Mouse (Mus musculus) thymus, adult 2 months (tissue): ENCODE measurements at regions not wholly inside any gene's neighbourhood (a gene's known extent, or its start where the extent isn't known, plus 50 kb on each side); places are given as distances from the start of the nearest gene placed in this dataset.

Experiments used
- DNase-seq: peaks from one replicate; pipeline ENCODE4 v3.0.0; 2021
- H3K27ac ChIP-seq: fragments of 200-500 bp; 2 replicates; pipeline ENCODE4 v1.5.1; 2012; ENCODE audit warnings: low read length, control low read depth; ENCODE audit not compliant: control insufficient read depth, insufficient read depth
- H3K27me3 ChIP-seq: fragments of 200-500 bp; 2 replicates; pipeline ENCODE4 v1.6.1; 2012; ENCODE audit warnings: mild to moderate bottlenecking, low read length, moderate library complexity, mixed read lengths; ENCODE audit not compliant: control insufficient read depth, insufficient read depth
- H3K36me3 ChIP-seq: fragments of 200-500 bp; 2 replicates; pipeline ENCODE4 v1.6.1; 2012; ENCODE audit warnings: mild to moderate bottlenecking, low read length, moderate library complexity; ENCODE audit not compliant: control insufficient read depth, insufficient read depth
- H3K4me1 ChIP-seq: fragments of 200-500 bp; replicated peaks from 2 replicates; pipeline ENCODE4 v1.6.1; 2012; ENCODE audit warnings: low read length; ENCODE audit not compliant: control insufficient read depth, insufficient read depth
- H3K4me3 ChIP-seq: fragments of 200-500 bp; 2 replicates; pipeline ENCODE4 v1.5.1; 2012; ENCODE audit warnings: mild to moderate bottlenecking, low read length, control low read depth, moderate library complexity; ENCODE audit not compliant: control insufficient read depth, insufficient read depth
- CTCF ChIP-seq: fragments of 200-500 bp; IDR thresholded peaks from 2 replicates; pipeline ENCODE4 v1.5.1; 2012; ENCODE audit warnings: mild to moderate bottlenecking, control low read depth, low read length, moderate library complexity, borderline replicate concordance; ENCODE audit not compliant: control insufficient read depth, poor library complexity, insufficient read depth; ENCODE audit errors: extremely low read depth
- POLR2A ChIP-seq: fragments of 200-500 bp; IDR thresholded peaks from 2 replicates; pipeline ENCODE4 v1.6.1; 2012; ENCODE audit warnings: mild to moderate bottlenecking, low read length, control low read depth, moderate library complexity; ENCODE audit not compliant: control insufficient read depth, poor library complexity, insufficient read depth; ENCODE audit errors: extremely low read depth
- WGBS: fragments of 180-500 bp; shearing (Covaris S2); methylation state at CpG from one replicate; pipeline ENCODE4 v1.1.7; 2018; 5-methylcytosine and 5-hydroxymethylcytosine counted together

DNA sequence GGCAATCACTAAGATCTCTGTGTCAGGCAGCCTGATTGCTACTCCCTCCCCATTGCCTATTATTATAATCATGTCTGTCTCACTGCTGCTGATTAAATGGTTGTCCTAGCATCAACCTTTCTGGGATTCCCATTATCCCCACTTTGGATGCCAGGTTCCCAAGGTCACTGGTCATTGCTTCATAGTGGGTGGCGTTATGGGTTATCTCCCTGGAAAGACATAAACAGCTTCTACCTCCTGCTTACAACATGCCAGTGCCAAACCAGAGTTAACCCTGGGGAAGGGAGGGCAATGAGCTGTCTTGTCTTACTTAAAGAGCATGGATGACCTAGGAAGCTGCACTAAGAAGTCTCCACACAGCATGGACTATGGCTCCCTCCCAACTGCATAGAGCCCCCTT is 136.9 kb downstream of the Uaca start:
- H3K36me3 ChIP-seq: no peaks in the 10 kb centered on the region
- 94% methylated on average over 1 of the region's 1 CpGs for WGBS
- no peak for DNase-seq
- no peak overlapping the region for H3K4me3 ChIP-seq
- no peak overlapping the region for H3K27ac ChIP-seq
- TF ChIP-seq CTCF: no peak
- TF ChIP-seq POLR2A: no peak
- no peaks in the 10 kb centered on the region for H3K4me1 ChIP-seq
- no peaks in the 10 kb centered on the region for H3K27me3 ChIP-seq

DNA sequence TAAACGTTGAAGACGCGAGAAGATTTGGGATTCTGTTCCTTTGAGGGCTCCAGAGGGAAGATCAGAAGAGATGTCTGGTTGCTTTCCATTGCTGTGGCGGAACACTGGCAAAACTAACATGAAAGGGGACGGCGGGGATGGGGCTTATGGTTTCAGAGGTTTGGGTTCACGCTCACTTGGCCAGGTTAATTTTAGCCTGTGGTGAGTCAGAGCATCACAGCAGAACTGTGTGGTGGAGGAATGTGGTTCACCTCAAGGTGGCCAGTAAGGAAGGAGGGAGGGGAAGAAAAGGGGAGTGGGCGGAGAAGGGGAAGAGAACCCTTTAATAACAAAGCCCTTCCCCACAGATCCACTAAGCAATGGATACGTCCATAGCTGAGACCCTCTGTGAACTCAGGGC is 142.6 kb downstream of the Uaca start:
- no peaks in the 10 kb centered on the region for H3K27me3 ChIP-seq
- TF ChIP-seq CTCF: no peak
- TF ChIP-seq POLR2A: no peak
- 0 out of 2 replicates have a peak, but pooled peaks cover 2% of the 10 kb centered on the region for H3K4me1 ChIP-seq

DNA sequence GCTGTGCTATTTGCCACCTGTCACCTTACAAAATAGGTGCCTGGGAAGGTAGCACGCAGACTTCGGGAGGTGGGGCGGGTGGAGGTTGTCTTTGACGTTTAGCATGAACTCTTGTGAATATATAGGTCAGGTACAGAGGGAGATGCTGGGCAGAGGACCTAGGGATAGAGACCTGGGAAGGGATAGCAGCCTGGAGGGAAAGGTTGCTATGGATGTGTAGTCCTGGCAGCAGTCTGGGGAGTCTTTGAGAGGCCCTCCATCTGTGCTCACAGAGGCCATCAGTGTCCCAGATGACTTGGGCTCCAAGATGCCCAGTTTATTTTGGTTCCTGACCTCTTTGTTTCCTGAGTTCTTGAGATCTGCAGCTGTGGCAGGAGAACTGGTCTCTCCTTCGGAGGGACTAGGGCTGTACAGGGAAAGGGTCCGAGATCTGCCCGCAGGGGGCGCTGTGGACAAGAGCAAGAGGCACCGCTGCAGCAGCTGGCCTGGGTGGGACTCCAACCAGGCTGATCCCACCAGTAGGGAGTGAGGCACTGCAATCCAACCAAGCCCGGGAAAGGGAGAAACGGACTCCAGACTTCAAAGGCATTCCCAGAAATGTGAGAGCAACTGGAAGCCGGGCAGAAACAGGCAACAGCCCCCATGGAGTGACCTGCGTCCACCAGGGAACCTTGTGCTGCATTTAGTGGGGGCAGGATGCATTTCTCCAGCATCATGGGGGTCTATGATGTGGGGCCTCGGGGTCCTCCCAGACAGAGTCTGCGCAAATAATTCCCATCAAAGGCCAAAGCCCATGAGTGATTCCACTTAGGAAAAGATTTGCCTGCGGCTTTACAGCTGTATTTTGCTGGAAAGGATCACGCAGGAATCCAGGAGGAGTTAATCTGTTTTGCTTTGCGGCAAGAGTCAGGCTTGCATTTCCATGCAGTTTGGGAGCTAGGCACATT is 145.8 kb downstream of the Uaca start:
- H3K4me3 ChIP-seq: no peak overlapping the region
- no peaks in the 10 kb centered on the region for H3K36me3 ChIP-seq
- whole genome bisulfite sequencing: 62% methylated on average over 18 of the region's 18 CpGs
- TF ChIP-seq CTCF (peak; percentile 88), POLR2A (no peak)
- H3K4me1 ChIP-seq: 0 out of 2 replicates have a peak, but pooled peaks cover 2% of the 10 kb centered on the region
- no peak overlapping the region for H3K27ac ChIP-seq
- DNase-seq: peak; percentile 83
- H3K27me3 ChIP-seq: no peaks in the 10 kb centered on the region

More for the DNA sequence above, 142.6 kb downstream of the Uaca start:
- no peak overlapping the region for H3K4me3 ChIP-seq
- no peaks in the 10 kb centered on the region for H3K36me3 ChIP-seq
- 28% methylated on average over 9 of the region's 9 CpGs for WGBS
- no peak for DNase-seq
- H3K27ac ChIP-seq: no peak overlapping the region

DNA sequence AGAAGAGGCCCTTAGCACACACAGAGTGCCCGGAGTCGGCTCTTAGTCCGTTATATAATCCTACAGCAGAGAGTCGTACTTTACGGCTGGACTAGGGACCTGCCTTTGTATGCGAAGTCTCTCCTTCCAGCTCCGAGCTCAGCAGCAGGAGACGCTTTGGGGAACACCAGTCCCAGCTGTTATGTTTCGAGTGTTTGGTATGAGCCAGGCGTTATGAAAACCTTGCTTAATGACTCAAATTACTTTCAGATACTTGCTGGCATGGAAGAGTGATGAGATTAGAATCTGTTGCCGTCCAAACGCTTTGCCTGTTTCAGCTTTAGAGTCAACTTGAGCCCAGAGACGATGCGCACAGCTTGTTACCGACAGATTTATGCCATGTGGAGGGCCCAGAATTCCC is 153.0 kb downstream of the Uaca start:
- no peaks in the 10 kb centered on the region for H3K27me3 ChIP-seq
- no peaks in the 10 kb centered on the region for H3K4me1 ChIP-seq
- H3K4me3 ChIP-seq: no peak overlapping the region
- H3K36me3 ChIP-seq: no peaks in the 10 kb centered on the region
- 94% methylated on average over 15 of the region's 15 CpGs for WGBS
- no peak overlapping the region for H3K27ac ChIP-seq
- no peak for TF ChIP-seq POLR2A
- TF ChIP-seq CTCF: no peak
- DNase-seq: no peak

DNA sequence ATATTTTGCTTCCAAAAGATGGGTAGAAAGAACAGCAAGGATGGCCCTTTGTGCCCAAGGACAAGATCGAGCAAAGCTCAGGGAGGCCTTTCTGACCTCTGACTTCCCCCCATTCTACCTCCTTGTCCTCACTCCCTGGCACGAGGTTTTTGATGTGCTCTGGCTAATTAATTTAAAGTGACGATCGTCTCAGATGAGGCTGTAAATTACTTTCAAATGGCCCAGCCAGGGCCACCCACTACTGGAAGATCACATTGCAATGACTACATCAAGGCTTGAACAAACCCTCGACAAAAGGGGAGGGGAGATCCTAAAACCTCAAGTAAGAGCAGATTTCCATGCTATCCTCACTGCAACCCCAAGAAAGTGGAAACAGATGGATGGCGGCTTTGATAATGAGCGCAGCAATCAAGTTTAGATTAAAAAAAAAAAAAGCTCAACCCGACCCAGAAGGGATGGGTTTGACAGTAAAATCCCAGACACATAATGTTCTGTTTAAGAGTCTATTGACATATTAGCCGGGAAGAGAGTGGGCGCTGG is 154.3 kb downstream of the Uaca start:
- no peak for DNase-seq
- Histone ChIP-seq H3K27me3 (no peaks in the 10 kb centered on the region), H3K27ac (no peak overlapping the region), H3K4me1 (no peaks in the 10 kb centered on the region), H3K4me3 (no peak overlapping the region), H3K36me3 (no peaks in the 10 kb centered on the region)
- TF ChIP-seq CTCF (no peak), POLR2A (no peak)
- WGBS: 91% methylated on average over 10 of the region's 10 CpGs

DNA sequence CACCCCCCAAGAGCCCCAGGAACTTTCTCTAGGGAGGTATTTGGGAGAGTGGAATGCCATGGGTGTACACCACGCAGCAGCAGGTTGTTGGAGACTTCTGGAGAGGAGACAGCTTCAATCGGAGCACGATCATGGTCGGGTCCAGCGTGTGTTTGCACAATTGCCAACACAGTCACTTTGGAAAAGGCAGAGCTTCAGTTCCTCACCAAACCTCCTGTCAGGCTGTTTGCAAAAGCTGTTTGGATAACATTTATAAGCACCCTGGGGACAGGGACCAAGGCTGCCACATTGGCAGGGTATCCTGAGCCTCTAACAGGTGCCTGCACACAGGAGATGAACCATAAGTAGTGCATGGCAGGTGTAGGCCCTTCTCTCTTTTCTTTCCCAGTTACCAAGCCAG is 155.8 kb downstream of the Uaca start:
- WGBS: 94% methylated on average over 5 of the region's 5 CpGs
- H3K27me3 ChIP-seq: no peaks in the 10 kb centered on the region
- H3K4me1 ChIP-seq: no peaks in the 10 kb centered on the region
- no peak for TF ChIP-seq POLR2A
- no peak for TF ChIP-seq CTCF
- no peaks in the 10 kb centered on the region for H3K36me3 ChIP-seq
- H3K4me3 ChIP-seq: no peak overlapping the region
- DNase-seq: no peak
- H3K27ac ChIP-seq: no peak overlapping the region

DNA sequence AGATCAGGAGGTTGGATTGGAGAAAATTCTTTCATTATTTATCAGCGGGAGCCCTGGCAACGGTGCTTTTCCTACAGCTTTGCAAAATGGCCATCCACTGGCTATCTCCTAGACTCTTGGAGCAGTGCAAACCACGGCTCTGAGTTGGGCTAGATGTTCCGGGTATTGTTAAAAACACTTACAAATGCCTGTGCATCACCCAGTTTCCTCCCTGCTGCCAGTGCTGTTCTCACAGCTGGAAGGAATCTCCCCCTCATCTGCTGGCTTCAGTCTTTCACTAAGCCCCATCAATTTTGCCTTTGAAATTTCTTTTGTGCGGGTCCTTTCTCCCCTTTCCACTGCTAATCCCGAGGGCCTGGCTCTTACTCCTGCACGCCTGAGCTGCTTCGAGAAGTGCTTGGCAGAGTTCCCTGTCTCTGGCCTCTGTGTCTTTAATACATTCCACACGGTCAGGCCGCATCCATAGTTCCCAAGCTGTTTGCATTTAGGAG is 156.8 kb downstream of the Uaca start:
- Histone ChIP-seq H3K36me3 (no peaks in the 10 kb centered on the region), H3K27ac (no peak overlapping the region), H3K27me3 (no peaks in the 10 kb centered on the region), H3K4me1 (no peaks in the 10 kb centered on the region), H3K4me3 (no peak overlapping the region)
- WGBS: 87% methylated on average over 10 of the region's 10 CpGs
- no peak for DNase-seq
- TF ChIP-seq CTCF (no peak), POLR2A (no peak)
